Mouse (Mus musculus) G1E-ER4 (cell line): Measurements from ENCODE around the gene Prdm16. TPM values are rescaled to one million over a fixed set of nuclear protein-coding genes. Genes with fewer than 3 reads are reported as not detected.

ENCODE experiments used
- GATA1 ChIP-seq: IDR thresholded peaks from one replicate; pipeline ENCODE4 v1.8.0; 2012; ENCODE audit warnings: low read length, inconsistent platforms
- polyA plus RNA-seq: library from polyadenylated mRNA; stranded (reverse); fragments of >175 nt; gene quantifications from 2 replicates; pipeline ENCODE4 v1.2.3, GENCODE M21; 2012

Prdm16 gene
- polyA plus RNA-seq, 1 experiment = not detected

DNA sequence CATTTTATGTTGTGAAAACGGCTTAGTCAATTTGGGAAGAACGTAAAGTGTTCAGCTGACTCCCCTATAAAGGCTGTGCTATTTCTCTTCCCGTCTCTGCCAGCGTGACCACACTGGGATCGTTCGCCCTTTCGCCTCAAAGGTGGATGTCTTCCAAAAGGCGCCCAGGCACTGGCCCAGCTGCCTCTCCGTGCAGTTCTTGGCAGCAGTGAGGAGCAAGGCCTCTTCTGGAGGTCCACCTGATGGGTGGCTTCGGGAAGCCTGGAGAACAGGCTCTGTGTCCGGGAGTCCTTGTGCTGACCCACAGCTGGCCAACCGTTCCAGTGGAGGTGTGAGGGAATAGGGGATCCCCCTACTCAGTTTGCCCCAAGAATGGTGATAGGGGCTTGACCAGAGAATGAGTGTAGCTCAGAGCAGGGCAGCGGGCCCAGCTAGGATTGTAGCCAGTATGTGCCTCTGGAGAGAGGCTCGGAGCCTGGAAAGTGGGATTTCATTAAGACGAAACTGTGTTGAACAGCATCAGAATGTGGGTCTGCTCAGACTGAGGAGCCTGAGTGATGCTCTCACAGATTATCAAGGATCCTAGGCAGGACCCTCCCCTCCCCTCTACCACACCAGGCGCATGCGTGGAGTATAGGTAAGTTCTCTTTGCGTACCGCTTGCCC, 12.5 kb upstream of the Prdm16 start:
- no peak for TF ChIP-seq GATA1

DNA sequence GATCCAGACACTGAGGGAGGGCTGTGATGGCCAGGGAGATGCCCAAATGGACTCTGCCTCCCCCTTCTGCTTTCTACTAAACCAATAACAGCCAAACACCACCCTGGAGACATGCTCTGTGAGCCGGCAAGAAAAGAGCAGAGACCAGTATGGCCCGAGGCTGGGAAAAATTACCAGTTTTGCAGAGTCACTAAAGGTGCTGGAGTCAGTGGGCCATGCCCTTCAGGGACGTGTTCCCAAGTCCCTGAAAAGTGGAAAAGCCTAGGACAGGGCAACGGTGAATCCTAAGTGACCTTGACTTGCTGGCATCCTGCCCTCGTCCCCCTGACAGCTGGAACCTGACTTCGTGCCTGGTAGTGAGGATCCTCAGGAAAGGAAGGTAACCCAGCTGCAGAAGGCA, 5.8 kb upstream of the Prdm16 start:
- no peak for TF ChIP-seq GATA1

DNA sequence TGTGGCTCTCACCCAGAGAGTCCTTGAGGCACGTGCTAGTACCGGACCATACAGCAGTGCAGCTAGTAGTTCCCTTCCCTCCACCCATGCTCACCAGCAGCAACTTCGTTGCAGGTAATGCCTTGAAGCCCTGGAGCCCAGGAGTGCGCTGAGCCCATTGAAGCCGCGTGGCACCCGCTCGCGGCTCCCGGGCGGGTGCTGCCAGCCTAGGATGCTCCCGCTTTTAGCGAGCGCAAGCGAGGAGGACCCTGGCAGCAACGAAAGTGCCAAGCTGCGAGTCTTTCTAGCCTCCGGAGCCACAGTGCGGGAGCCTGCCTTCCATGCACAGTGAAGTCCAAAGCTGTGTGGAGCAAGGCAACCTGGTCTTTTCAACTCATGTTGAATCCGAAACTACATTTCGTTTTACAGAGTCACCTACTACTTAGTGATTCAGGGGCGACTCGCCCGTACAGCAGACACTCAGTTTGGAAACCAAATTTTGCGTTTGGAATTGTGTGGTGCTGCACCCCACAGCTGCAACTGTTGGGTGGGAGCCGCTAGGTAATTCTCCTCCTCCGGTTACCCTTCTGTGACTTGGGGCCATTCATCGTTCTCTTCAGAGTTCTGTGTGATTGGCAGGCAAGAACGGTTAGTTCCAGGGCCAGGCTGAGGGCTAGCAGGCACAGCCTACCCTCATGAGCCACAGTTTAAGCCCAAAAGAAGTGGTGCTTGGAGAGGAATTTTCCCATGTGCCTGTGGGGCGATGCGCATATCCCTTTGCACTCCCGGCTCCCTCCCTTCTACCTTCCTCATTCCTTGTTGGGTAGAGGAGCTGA, 4.8 kb upstream of the Prdm16 start:
- no peak for TF ChIP-seq GATA1

DNA sequence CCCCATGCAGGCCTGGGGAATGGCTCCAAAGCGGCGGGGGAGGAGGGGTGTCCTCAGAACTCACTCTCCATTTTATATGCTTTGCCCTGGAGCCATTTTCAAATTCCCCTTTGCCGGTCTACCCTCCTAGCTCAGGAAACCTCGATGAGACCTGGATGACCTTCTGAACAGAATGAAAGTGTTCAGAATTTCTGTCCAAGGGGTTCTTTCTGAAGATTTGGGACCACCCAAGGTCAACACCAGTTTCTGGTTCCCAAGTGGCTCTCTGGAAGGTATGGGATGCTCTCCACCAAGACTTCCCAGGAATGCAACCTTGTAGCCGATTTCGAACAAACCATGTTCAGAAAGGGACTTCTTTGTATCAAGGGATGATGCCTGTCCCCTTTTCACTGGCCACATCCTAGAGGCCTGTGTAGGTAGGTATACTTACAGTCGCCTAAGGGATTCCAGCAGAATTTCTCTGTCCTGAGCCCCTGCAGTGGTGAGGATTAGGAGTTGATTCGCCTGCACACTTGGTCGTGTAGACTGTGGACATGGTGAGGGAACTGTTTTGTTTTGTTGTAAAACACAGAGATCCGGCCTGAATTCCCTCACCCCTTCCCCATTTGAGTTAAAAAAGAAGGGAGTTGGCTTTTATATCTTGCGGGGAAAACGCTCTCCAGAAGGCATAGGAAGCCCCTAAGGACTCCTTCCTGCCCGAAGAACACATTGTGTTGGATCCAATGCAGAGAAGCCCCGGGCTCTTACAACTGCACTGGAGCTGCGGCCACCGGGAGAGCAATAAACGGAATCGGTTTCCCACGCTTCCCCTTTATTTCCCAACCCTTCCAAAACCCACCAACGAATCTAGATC, 4.0 kb upstream of the Prdm16 start:
- no peak for TF ChIP-seq GATA1

DNA sequence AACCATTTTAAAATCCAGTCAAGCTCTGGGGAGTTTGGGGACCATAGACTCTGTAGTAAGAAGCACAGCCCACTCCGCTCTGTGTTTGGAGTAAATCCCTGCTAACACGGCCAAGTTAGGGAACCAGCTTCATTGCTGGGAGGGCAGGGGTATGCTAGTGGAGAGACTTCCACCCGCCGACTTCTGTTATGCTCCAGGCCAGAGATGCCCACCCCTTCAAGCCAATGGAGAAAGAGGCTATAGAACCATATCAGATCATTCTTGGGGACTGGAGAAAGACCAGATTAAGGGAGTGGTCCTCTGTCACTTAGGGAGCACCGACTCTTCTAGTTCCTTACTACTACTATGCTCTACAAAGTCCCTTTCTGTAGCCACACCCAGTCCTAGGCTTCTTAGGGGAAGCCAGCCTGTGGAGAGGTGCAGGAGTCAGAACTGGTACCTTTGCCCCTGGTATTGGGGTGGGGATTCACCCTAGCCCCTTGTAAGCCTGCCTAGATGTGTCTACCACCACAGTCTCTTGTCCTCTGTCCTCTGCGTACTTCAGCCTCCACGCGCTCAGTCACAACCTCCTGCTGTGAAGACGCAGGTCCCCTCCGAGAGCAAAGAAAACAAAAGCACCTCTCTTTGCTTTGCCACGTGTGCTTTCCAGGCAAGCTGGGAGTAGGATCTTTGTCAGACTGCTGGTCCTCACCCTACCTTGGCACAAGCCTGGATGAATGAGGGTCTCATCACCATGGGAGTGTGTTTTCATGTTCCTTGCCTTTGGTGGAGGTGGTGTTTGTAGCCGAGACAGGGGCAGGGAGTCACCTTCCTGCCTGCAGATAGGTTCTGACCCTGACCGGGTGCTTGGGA, 3.1 kb upstream of the Prdm16 start:
- TF ChIP-seq GATA1 = no peak

DNA sequence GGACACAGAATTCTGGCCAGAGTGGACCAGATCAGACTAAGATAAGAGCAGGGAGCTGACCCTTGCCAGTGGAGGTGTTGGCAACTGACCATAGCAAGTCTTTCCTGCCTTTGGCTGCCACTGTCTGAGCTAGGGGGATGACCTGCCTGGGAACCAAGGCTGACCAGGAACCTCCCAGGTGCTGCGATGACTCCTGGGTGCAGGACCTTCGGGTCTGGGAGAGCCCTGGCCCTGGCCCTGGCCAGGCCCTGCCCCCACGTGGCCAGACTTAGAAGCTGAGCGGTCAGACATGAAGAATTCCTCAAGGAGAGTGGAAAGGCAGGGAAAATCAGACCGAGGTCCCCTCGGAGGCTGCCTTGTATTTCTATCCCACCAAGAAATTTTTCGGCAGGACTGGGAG, 2.5 kb upstream of the Prdm16 start:
- TF ChIP-seq GATA1 = no peak

DNA sequence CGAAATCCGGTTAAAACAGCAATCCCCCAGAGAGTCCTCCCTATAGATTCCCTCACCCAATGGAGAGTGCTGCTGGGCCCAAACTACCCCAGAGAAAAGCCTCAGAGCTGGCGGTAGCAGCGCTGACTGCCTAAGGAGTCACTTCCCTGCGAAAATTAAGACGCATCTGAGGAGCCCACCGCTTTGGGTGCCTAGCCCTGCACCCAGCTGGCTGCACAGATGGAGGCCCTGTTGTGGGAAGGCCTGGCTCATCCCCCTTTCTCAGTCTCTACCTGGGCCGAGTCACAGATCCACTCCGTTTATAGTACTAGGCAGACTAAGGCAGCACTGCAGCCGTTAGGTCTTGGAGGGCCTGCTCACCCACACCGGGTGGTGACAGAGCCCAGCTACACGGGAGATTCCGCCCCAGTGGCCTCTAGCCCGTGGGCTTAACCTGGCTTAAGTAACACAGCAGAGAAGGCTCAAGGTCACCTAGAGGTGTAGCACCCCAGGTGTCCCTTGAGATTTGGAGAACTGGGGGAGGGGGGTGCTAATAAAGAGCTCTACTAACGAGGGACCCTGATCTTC, 1.7 kb upstream of the Prdm16 start:
- no peak for TF ChIP-seq GATA1

DNA sequence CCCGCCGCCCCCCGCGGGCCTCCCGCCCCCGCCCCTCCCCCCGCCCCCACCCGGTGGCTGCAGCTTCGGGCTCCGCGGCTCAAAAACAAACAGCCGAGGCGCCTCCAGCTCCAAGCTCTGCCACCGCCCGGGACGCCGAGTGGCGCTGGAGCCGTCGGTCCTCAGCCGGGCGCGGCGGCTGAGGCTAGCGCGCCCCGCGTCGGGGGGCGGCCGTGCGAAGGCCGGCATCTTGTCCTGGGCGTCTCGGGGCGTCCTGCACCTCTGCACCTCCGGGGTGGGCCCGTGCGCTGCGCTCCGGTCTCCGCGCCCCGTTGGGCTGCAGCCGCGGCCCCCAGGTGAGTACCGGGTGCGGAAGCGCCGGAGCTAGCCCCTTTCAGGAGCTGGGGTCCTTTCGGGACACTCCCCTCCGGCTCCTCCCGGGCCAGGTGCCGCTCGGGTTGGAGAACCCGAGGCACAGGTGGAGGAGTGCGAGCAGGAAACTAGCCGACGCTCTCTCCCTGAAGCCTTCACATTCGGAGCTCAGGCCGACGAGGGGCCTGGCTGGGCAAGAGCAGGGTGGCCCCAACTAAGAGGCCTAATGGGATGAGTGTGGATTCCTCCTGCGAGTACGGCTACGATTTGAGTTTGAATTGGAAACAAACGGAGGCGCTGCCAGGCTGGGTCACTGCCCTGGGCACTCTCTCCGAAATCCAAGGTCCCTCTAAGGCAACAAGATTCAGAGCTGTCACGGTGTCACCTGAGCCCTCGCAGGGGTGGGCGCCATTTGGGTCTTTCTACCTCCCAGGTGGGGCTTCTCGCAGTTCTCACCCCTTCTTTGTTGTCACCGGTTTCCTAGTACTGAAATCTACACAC, 1.0 kb upstream of the Prdm16 start:
- TF ChIP-seq GATA1 = no peak

DNA sequence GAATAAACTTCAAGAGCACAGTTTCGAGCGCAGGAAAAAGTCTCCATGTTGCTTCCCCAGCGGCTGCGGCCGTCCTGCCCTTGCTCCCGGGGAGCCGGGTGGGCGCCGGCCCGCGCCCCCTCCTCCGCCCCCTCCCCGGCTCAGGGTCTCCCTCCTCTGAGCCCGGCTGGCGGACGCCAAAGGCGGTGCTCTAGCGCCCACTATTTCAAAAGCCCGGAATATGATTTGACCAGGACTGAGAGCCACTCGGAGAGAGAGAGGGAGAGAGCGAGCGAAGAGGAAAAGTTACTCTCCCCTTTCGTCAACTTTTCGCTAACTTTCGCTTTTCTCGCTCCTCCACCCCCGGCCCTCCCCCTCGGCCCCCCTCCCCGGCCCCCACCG, 630 bp downstream of the Prdm16 start:
- no peak for TF ChIP-seq GATA1

DNA sequence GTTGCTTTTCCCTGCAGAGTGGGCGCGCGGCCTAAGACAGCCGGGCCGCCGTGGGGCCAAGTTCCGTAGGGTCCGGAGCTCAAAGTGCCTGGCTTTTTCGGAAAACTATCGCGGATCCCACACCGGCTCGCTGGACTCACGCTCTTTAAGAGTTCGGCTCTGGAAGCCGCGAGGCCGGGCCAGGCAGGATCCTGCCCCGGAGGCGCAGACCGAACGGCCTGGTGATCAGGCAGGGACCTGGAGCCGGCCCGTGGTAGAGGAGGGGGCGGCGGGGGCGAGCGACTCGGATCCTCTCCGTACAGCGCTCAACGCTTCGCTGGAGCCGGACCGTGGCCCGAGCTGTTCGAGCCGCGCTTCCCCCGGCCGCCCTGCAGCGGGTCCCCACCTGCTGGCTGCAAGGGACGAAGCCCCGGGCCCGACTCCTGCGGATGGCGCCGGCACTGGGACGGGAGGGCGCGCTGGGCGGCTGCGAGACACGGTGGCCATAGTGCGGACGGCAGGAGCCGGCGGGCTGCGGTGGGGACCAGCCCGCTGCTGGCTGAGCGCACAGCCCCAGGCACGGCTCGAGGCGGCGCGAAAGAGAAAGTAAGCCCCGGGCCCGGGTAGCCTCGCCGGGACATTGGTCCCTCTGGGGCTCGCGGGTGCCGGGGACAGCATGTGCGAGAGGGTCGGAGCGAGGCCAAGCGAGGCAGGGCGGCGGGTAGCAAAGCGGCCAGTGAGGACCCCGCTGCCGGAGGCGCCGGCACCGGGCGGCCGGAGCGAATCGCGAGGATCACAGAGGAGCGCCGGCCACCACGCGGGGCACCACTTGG, 1.2 kb downstream of the Prdm16 start:
- no peak for TF ChIP-seq GATA1

DNA sequence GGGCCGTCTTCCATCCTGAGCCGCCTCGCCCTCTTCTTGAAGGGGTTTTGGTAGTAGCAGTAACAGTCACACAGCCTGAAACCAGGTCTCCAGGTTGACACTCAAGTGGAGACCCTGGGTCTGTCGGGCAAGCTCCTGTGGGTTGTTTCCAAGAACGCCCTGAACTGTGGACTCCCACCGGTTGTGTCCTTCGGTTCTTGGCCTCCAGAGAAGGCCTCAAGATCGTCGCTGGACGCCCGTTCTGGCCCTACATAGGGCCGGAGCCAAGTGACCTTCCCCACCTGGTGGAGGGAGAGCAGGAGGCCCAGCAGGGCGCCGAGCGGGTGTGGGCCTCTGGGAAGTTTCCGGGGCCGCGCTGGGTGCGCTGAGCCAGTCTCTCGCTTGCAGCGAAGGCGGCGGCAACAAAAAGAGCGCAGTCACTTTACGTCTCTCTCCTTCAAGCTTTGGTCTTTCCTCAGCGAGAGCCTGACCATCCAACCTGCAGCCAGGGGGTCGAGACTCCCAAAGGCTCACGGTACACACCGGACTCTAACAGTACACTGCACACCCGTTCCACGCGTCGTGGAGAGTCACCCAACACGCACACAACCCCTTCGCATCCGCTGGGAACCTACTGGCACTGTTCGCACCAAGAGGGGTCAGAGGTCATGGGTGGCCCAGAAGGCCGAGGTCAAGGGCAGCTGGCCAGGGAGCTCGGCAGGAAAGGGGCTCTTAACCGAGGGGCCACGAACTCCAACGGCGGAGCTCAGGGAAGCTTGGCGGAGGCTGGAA, 2.0 kb downstream of the Prdm16 start:
- no peak for TF ChIP-seq GATA1

DNA sequence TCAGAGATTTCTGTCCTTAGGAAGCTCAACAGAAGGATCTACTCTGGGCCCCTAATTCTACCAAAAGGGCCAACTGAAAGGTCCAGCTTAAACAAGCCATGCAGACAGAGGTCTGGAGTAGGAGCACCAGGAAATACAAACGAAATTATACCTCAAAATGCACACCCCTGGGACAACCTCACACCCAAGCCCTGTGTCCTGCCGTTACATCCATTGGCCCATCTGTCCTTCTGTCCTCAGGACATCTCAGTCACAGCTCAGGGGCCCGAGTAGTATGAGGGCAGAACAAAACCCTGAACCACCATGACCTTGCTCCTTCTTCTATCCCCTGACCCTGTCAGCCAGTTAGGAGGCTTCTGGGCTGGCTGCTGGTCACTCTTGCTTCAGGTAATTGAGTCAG, 2.7 kb downstream of the Prdm16 start:
- no peak for TF ChIP-seq GATA1
